Mouse (Mus musculus): ENCODE measurements around the gene Tldc2. TPM values are rescaled to one million over a fixed set of nuclear protein-coding genes. Genes with fewer than 3 reads are reported as not detected.
A peak's percentile ranks its signal among the peaks of the same experiment; 100 is the strongest.

Tldc2 gene
- polyA plus RNA-seq, 1 experiment: not detected

DNA sequence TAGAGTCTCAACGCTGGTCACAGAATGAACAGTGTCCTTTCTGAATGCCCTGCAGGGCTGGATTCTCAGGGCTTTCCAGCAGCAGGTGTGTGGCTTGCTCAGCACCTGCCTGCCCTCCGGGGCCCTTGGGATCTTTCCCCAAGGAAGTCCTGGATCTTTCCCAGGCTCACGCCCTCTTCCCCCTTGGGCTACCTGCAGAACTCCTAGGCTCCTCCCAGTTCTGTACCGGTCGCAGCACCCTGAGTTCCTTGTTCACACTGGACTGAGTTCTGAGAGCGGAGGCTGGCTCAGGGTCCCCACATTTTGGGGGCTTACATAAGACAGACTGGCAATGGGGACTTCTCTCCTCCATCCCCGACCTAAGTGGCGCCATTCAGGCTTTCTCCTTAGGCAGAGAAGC, 27.7 kb upstream of the Tldc2 start:
- Histone ChIP-seq H3K36me3 (ENCODE audit: control insufficient read depth, insufficient read depth, low read length) (no peaks in the 10 kb centered on the region), H3K4me3 (ENCODE audit: control insufficient read depth, insufficient read depth, low read length) (no peak overlapping the region), H3K27me3 (ENCODE audit: control insufficient read depth, insufficient read depth, low read length) (no peaks in the 10 kb centered on the region), H3K4me1 (replicated peaks; ENCODE audit: control insufficient read depth, insufficient read depth, low read length) (peaks cover 15% of the 10 kb centered on the region), H3K27ac (ENCODE audit: control insufficient read depth, insufficient read depth, low read length) (no peak overlapping the region)
- TF ChIP-seq CTCF (IDR thresholded peaks at IDR 0.05; ENCODE audit: borderline replicate concordance, control insufficient read depth, extremely low read depth, insufficient read depth, low read length, poor library complexity) (no peak), POLR2A (IDR thresholded peaks at IDR 0.05; ENCODE audit: control insufficient read depth, extremely low read depth, insufficient read depth, low read length, poor library complexity) (no peak)
- DNase-seq: no peak
- WGBS: 85% methylated on average over 8 of the region's 8 CpGs

GRCm38 (mm10) chr2:157060037-157060436, 26.8 kb upstream of the Tldc2 start:
- H3K4me3 ChIP-seq (ENCODE audit: control insufficient read depth, insufficient read depth, low read length): no peak overlapping the region
- WGBS: 97% methylated on average over 14 of the region's 14 CpGs
- no peaks in the 10 kb centered on the region for H3K27me3 ChIP-seq (ENCODE audit: control insufficient read depth, insufficient read depth, low read length)
- TF ChIP-seq POLR2A (IDR thresholded peaks at IDR 0.05; ENCODE audit: control insufficient read depth, extremely low read depth, insufficient read depth, low read length, poor library complexity) (no peak), CTCF (IDR thresholded peaks at IDR 0.05; ENCODE audit: borderline replicate concordance, control insufficient read depth, extremely low read depth, insufficient read depth, low read length, poor library complexity) (no peak)
- DNase-seq: no peak
- no peak overlapping the region for H3K27ac ChIP-seq (ENCODE audit: control insufficient read depth, insufficient read depth, low read length)
- H3K36me3 ChIP-seq (ENCODE audit: control insufficient read depth, insufficient read depth, low read length): no peaks in the 10 kb centered on the region
- H3K4me1 ChIP-seq (replicated peaks; ENCODE audit: control insufficient read depth, insufficient read depth, low read length): peaks cover 15% of the 10 kb centered on the region

GRCm38 (mm10) chr2:157060557-157061305, 26.1 kb upstream of the Tldc2 start:
- H3K4me1 ChIP-seq (replicated peaks; ENCODE audit: control insufficient read depth, insufficient read depth, low read length): peaks cover 15% of the 10 kb centered on the region
- H3K27me3 ChIP-seq (ENCODE audit: control insufficient read depth, insufficient read depth, low read length): no peaks in the 10 kb centered on the region
- no peak overlapping the region for H3K4me3 ChIP-seq (ENCODE audit: control insufficient read depth, insufficient read depth, low read length)
- 95% methylated on average over 11 of the region's 11 CpGs for WGBS
- no peak for DNase-seq
- TF ChIP-seq POLR2A (IDR thresholded peaks at IDR 0.05; ENCODE audit: control insufficient read depth, extremely low read depth, insufficient read depth, low read length, poor library complexity) (no peak), CTCF (IDR thresholded peaks at IDR 0.05; ENCODE audit: borderline replicate concordance, control insufficient read depth, extremely low read depth, insufficient read depth, low read length, poor library complexity) (no peak)
- no peak overlapping the region for H3K27ac ChIP-seq (ENCODE audit: control insufficient read depth, insufficient read depth, low read length)
- no peaks in the 10 kb centered on the region for H3K36me3 ChIP-seq (ENCODE audit: control insufficient read depth, insufficient read depth, low read length)

- no peak for DNase-seq
- Histone ChIP-seq H3K27ac (ENCODE audit: control insufficient read depth, insufficient read depth, low read length) (no peak overlapping the region), H3K4me1 (replicated peaks; ENCODE audit: control insufficient read depth, insufficient read depth, low read length) (peaks cover 14% of the 10 kb centered on the region), H3K27me3 (ENCODE audit: control insufficient read depth, insufficient read depth, low read length) (no peaks in the 10 kb centered on the region), H3K4me3 (ENCODE audit: control insufficient read depth, insufficient read depth, low read length) (no peak overlapping the region), H3K36me3 (ENCODE audit: control insufficient read depth, insufficient read depth, low read length) (no peaks in the 10 kb centered on the region)
- TF ChIP-seq CTCF (IDR thresholded peaks at IDR 0.05; ENCODE audit: borderline replicate concordance, control insufficient read depth, extremely low read depth, insufficient read depth, low read length, poor library complexity): 0 out of 2 replicates have a peak, but pooled peaks have one; percentile 16
- no peak for TF ChIP-seq POLR2A (IDR thresholded peaks at IDR 0.05; ENCODE audit: control insufficient read depth, extremely low read depth, insufficient read depth, low read length, poor library complexity)
- WGBS: 28% methylated on average over 4 of the region's 4 CpGs
These were observed 23.6 kb upstream of the Tldc2 start for GRCm38 (mm10) chr2:157063241-157063700.

DNA sequence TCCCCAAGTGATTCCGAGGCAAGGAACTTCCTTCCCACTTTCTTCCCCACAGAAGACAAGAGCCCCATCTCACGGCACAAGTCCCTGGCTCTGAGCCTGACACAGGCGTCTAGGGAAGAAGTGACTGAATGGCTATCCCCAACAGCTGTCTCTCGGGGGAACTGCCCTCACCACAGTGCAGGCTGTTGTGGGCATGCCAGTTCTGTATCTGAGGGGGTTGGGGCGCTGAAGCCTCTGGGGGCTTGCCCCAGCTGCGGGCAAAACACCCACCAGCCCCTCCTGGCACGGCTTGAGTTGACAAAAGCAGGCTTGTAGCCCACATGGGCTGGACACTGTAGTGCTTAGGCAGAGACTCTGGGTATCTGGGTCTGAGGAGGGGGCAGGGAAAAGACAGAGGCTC, 22.7 kb upstream of the Tldc2 start:
- H3K27ac ChIP-seq (ENCODE audit: control insufficient read depth, insufficient read depth, low read length): no peak overlapping the region
- no peaks in the 10 kb centered on the region for H3K36me3 ChIP-seq (ENCODE audit: control insufficient read depth, insufficient read depth, low read length)
- WGBS: 34% methylated on average over 7 of the region's 7 CpGs
- H3K4me3 ChIP-seq (ENCODE audit: control insufficient read depth, insufficient read depth, low read length): no peak overlapping the region
- H3K4me1 ChIP-seq (replicated peaks; ENCODE audit: control insufficient read depth, insufficient read depth, low read length): peaks cover 9% of the 10 kb centered on the region; the same call in 1 of the 2 replicates
- TF ChIP-seq CTCF (IDR thresholded peaks at IDR 0.05; ENCODE audit: borderline replicate concordance, control insufficient read depth, extremely low read depth, insufficient read depth, low read length, poor library complexity): no peak
- no peak for TF ChIP-seq POLR2A (IDR thresholded peaks at IDR 0.05; ENCODE audit: control insufficient read depth, extremely low read depth, insufficient read depth, low read length, poor library complexity)
- no peak for DNase-seq
- H3K27me3 ChIP-seq (ENCODE audit: control insufficient read depth, insufficient read depth, low read length): no peaks in the 10 kb centered on the region

GRCm38 (mm10) chr2:157064978-157065878, 21.6 kb upstream of the Tldc2 start:
- WGBS: 92% methylated on average over 14 of the region's 14 CpGs
- no peak for DNase-seq
- peaks cover 7% of the 10 kb centered on the region; the same call in 1 of the 2 replicates for H3K4me1 ChIP-seq (replicated peaks; ENCODE audit: control insufficient read depth, insufficient read depth, low read length)

More at GRCm38 (mm10) chr2:157064978-157065878, 21.6 kb upstream of the Tldc2 start:
- TF ChIP-seq CTCF (IDR thresholded peaks at IDR 0.05; ENCODE audit: borderline replicate concordance, control insufficient read depth, extremely low read depth, insufficient read depth, low read length, poor library complexity) (no peak), POLR2A (IDR thresholded peaks at IDR 0.05; ENCODE audit: control insufficient read depth, extremely low read depth, insufficient read depth, low read length, poor library complexity) (no peak)
- no peak overlapping the region for H3K4me3 ChIP-seq (ENCODE audit: control insufficient read depth, insufficient read depth, low read length)
- no peaks in the 10 kb centered on the region for H3K27me3 ChIP-seq (ENCODE audit: control insufficient read depth, insufficient read depth, low read length)
- H3K27ac ChIP-seq (ENCODE audit: control insufficient read depth, insufficient read depth, low read length): no peak overlapping the region
- no peaks in the 10 kb centered on the region for H3K36me3 ChIP-seq (ENCODE audit: control insufficient read depth, insufficient read depth, low read length)
